ENCODE assay signal across 10 mouse cellular contexts in the genomic region with DNA sequence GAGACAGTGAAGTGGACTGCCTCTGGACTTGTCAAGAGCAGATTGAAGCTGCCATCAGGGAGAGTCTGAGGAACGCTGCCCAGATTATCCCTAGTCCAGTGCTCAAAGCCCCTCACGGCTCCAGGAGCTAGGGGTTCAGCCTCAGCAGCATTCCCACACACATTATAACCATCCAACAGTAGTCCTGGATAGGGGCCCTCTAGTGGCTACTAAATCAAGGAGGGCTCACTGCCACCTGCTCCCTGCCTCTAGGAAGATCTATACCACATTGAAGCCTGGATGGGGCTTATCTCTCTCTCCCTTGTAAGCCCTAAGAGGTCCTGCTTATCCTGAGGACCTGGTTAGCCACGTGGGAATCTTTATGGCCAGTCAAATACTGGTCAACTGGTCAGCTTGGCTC. TPM values are rescaled to one million over a fixed set of nuclear protein-coding genes. Genes with fewer than 3 reads are reported as not detected.
DNase-seq lines count a peak whose midpoint lies in the region; ATAC-seq and TF ChIP-seq lines count a peak whose summit lies in the region.
"Had no signal": no experiment of that assay in that cellular context is flagged by ENCODE, and none has a peak within 500 bp of the region (broad histone marks: within the 10 kb centered on the region; RNA-seq: fewer than 3 reads in every experiment).

No protein-coding gene starts in this region.

- H3K27me3 ChIP-seq in midbrain, embryonic 10.5 days (ENCODE audit: low read depth, poor library complexity, severe bottlenecking) = no peaks in the 10 kb centered on the region
- H3K27me3 ChIP-seq in midbrain, embryonic 15.5 days (replicated peaks) = no peaks in the 10 kb centered on the region
- H3K27me3 ChIP-seq in intestine, embryonic 16.5 days (replicated peaks; ENCODE audit: control insufficient read depth, insufficient read depth, low read length) = no peaks in the 10 kb centered on the region
- H3K27me3 ChIP-seq in small intestine, adult 2 months (ENCODE audit: control insufficient read depth, insufficient read depth, low read length) = no peaks in the 10 kb centered on the region
- H3K27me3 ChIP-seq: embryonic facial prominence, embryonic 13.5 days had no signal

- ATAC-seq in midbrain, embryonic 15.5 days (replicated peaks) = no peak; the same call in 1 of the 2 replicates
- ATAC-seq in intestine, embryonic 16.5 days = 0 out of 2 replicates have a peak, but pooled peaks have one; percentile 26
- ATAC-seq in CD4-positive, CD25-positive, alpha-beta regulatory T cell, adult 4 months = no peak
- ATAC-seq: inflammation-experienced regulatory T-cells, adult 6 months had no signal

- H3K9me3 ChIP-seq in midbrain, embryonic 10.5 days (replicated peaks) = no peaks in the 10 kb centered on the region
- H3K9me3 ChIP-seq in midbrain, embryonic 15.5 days = no peaks in the 10 kb centered on the region
- no peaks in the 10 kb centered on the region for H3K9me3 ChIP-seq in intestine, embryonic 16.5 days (ENCODE audit: control insufficient read depth, low read length)
- H3K9me3 ChIP-seq: embryonic facial prominence, embryonic 13.5 days had no signal

- H3K27ac ChIP-seq in gastrocnemius, adult 2 months = no peak overlapping the region
- H3K27ac ChIP-seq in midbrain, embryonic 10.5 days (replicated peaks) = no peak overlapping the region
- no peak overlapping the region for H3K27ac ChIP-seq in midbrain, embryonic 15.5 days
- no peak overlapping the region for H3K27ac ChIP-seq in intestine, embryonic 16.5 days (ENCODE audit: low read length)
- H3K27ac ChIP-seq in small intestine, adult 2 months (ENCODE audit: insufficient read depth, low read depth, low read length) = no peak overlapping the region
- H3K27ac ChIP-seq: embryonic facial prominence, embryonic 13.5 days had no signal

- TF ChIP-seq CTCF in gastrocnemius, adult 2 months (IDR thresholded peaks at IDR 0.05) = peak; percentile 47
- peak; percentile 41; the same call in 1 of the 2 replicates for TF ChIP-seq CTCF in small intestine, adult 2 months (IDR thresholded peaks at IDR 0.05; ENCODE audit: extremely low read depth, insufficient read length, insufficient replicate concordance, low read depth, low read length)

- no peak for DNase-seq in gastrocnemius, adult 2 months
- no peak for DNase-seq in gastrocnemius, postnatal 36 days
- DNase-seq in midbrain, embryonic 10.5 days (ENCODE audit: low spot score) = peak; percentile 19
- no peak for DNase-seq in urinary bladder, postnatal 14 days (ENCODE audit: low spot score)

- WGBS in midbrain, embryonic 10.5 days = 25% methylated on average over 3 of the region's 3 CpGs
- WGBS in midbrain, embryonic 15.5 days = 16% methylated on average over 3 of the region's 3 CpGs
- WGBS in intestine, embryonic 16.5 days = 41% methylated on average over 3 of the region's 3 CpGs
- WGBS in small intestine, adult 2 months = 51% methylated on average over 3 of the region's 3 CpGs

- TF ChIP-seq POLR2A in small intestine, adult 2 months (IDR thresholded peaks at IDR 0.05; ENCODE audit: low read depth, low read length) = no peak

- intact Hi-C loops in gastrocnemius, adult 2 months (cut with DNase I) = no loop called here
- intact Hi-C loops in gastrocnemius, postnatal 36 days (cut with DNase I) = loop anchor here (5.0 kb wide), 1 partner anchor 73 kb away; no protein-coding TSS in a partner anchor

- no peak overlapping the region for H3K4me3 ChIP-seq in gastrocnemius, adult 2 months
- no peak overlapping the region for H3K4me3 ChIP-seq in midbrain, embryonic 10.5 days
- no peak overlapping the region for H3K4me3 ChIP-seq in midbrain, embryonic 15.5 days
- H3K4me3 ChIP-seq in intestine, embryonic 16.5 days (ENCODE audit: low read length) = no peak overlapping the region
- no peak overlapping the region for H3K4me3 ChIP-seq in small intestine, adult 2 months (ENCODE audit: low read depth, low read length)
- H3K4me3 ChIP-seq: embryonic facial prominence, embryonic 13.5 days had no signal

- H3K4me2 ChIP-seq in midbrain, embryonic 15.5 days = no peak overlapping the region
- H3K4me2 ChIP-seq in intestine, embryonic 16.5 days (ENCODE audit: low read depth, low read length) = no peak overlapping the region
- H3K4me2 ChIP-seq: embryonic facial prominence, embryonic 13.5 days had no signal

- H3K9ac ChIP-seq in midbrain, embryonic 15.5 days = no peak overlapping the region
- H3K9ac ChIP-seq in intestine, embryonic 16.5 days (ENCODE audit: low read depth, low read length) = no peak overlapping the region
- H3K9ac ChIP-seq: embryonic facial prominence, embryonic 13.5 days had no signal

- 0 out of 2 replicates have a peak, but pooled peaks cover 7% of the 10 kb centered on the region for H3K4me1 ChIP-seq in midbrain, embryonic 10.5 days
- no peaks in the 10 kb centered on the region for H3K4me1 ChIP-seq in midbrain, embryonic 15.5 days
- H3K4me1 ChIP-seq in intestine, embryonic 16.5 days (ENCODE audit: control insufficient read depth, insufficient read depth, low read length) = no peaks in the 10 kb centered on the region
- H3K4me1 ChIP-seq in small intestine, adult 2 months (ENCODE audit: control insufficient read depth, insufficient read depth, insufficient read length, low read length) = no peaks in the 10 kb centered on the region

- H3K36me3 ChIP-seq in midbrain, embryonic 10.5 days = no peaks in the 10 kb centered on the region
- no peaks in the 10 kb centered on the region for H3K36me3 ChIP-seq in midbrain, embryonic 15.5 days (replicated peaks)
- no peaks in the 10 kb centered on the region for H3K36me3 ChIP-seq in intestine, embryonic 16.5 days (ENCODE audit: control insufficient read depth, insufficient read depth, low read length)
- no peaks in the 10 kb centered on the region for H3K36me3 ChIP-seq in small intestine, adult 2 months (ENCODE audit: control insufficient read depth, insufficient read depth, low read length)
- H3K36me3 ChIP-seq: embryonic facial prominence, embryonic 13.5 days had no signal

RNA-seq across cellular contexts. Expression of a gene that starts 16.1 kb away (rescaled TPM):
- total RNA-seq in gastrocnemius, adult 2 months (2021) = 10 to 100 TPM; 13.6 to 15.6 TPM
- total RNA-seq in gastrocnemius, postnatal 36 days (2021) = 10 to 100 TPM; 12.0 to 14.3 TPM
- 7.6 and 10.6 TPM in 2 replicates for polyA plus RNA-seq in midbrain, embryonic 10.5 days (2016; fragmentation: Nextera tagmentation; extraction: Ambion mirVana)
- polyA plus RNA-seq in midbrain, embryonic 15.5 days (2015; fragmentation: Nextera tagmentation; extraction: Ambion mirVana) = 18.0 and 18.1 TPM in 2 replicates
- polyA plus RNA-seq in intestine, embryonic 16.5 days (2015; fragmentation: Nextera tagmentation; extraction: Ambion mirVana) = 3.0 TPM in 2 replicates
- polyA plus RNA-seq in small intestine, adult 2 months (2012; rRNA removed) = 0.67 and 1.1 TPM in 2 replicates
- polyA plus RNA-seq in CD4-positive, CD25-positive, alpha-beta regulatory T cell, adult 4 months (2017; shearing (Covaris generic)) = 10 to 100 TPM; 12.9 to 13.2 TPM
